Mouse (Mus musculus) erythroblast, embryonic 14.5 days (primary cell): Measurements from ENCODE around the gene Hck.

Source experiments
- GATA1 ChIP-seq: IDR thresholded peaks from 2 replicates; pipeline ENCODE4 v1.6.1; 2012; ENCODE audit warnings: low read length, inconsistent platforms, mixed read lengths
- TAL1 ChIP-seq: IDR thresholded peaks from 3 replicates; pipeline ENCODE4 v1.6.1; 2012; ENCODE audit warnings: low read length, inconsistent platforms, mixed read lengths

GRCm38 (mm10) chr2:153108313-153109264, at the start of gene Hck:
- no peak for TF ChIP-seq GATA1
- no peak for TF ChIP-seq TAL1
